In genomic region chr5:90194831-90195230, GRCm38 (mm10) we compare ENCODE assay signal across 9 mouse cellular contexts. TPM values are rescaled to one million over a fixed set of nuclear protein-coding genes. Genes with fewer than 3 reads are reported as not detected.
DNase-seq lines count a peak whose midpoint lies in the region; ATAC-seq lines count a peak whose summit lies in the region.
"Had no signal": no experiment of that assay in that cellular context is flagged by ENCODE, and none has a peak within 500 bp of the region (broad histone marks: within the 10 kb centered on the region; RNA-seq: fewer than 3 reads in every experiment).

No protein-coding gene starts in this region.

- peak; percentile 87 for ATAC-seq in forebrain, embryonic 14.5 days
- peak; percentile 68 for ATAC-seq in neural tube, embryonic 12.5 days (ENCODE audit: low FRiP score, low read depth)

- peak; percentile 16 for DNase-seq in ovary, postnatal 10 days (ENCODE audit: low spot score)
- DNase-seq in ovary, adult 18-20 months (ENCODE audit: low spot score): no peak
- peak; percentile 46 for DNase-seq in brain, embryonic 18.5 days (ENCODE audit: low read depth, low spot score)
- peak; percentile 90 for DNase-seq in forebrain, embryonic 14.5 days (ENCODE audit: low spot score)
- peak; percentile 55 for DNase-seq in induced T-regulatory cell, adult 2 months (ENCODE audit: low read depth)
- peak; percentile 55 for DNase-seq in limb, embryonic 10.5 days (ENCODE audit: low spot score)
- DNase-seq in spleen, adult 18-20 months: no peak

- 30% methylated on average over 6 of the region's 6 CpGs for WGBS in forebrain, embryonic 14.5 days
- WGBS in limb, embryonic 10.5 days: 35% methylated on average over 6 of the region's 6 CpGs
- 34% methylated on average over 6 of the region's 6 CpGs for WGBS in neural tube, embryonic 12.5 days

- no peaks in the 10 kb centered on the region for H3K9me3 ChIP-seq in forebrain, embryonic 14.5 days (replicated peaks; ENCODE audit: control insufficient read depth, low read length)
- no peaks in the 10 kb centered on the region for H3K9me3 ChIP-seq in limb, embryonic 10.5 days (replicated peaks)
- no peaks in the 10 kb centered on the region for H3K9me3 ChIP-seq in neural tube, embryonic 12.5 days

- H3K36me3 ChIP-seq in forebrain, embryonic 14.5 days (ENCODE audit: control insufficient read depth, insufficient read depth, low read length): no peaks in the 10 kb centered on the region
- no peaks in the 10 kb centered on the region for H3K36me3 ChIP-seq in limb, embryonic 10.5 days
- H3K36me3 ChIP-seq in neural tube, embryonic 12.5 days: no peaks in the 10 kb centered on the region

- no peak overlapping the region for H3K4me3 ChIP-seq in forebrain, embryonic 14.5 days (ENCODE audit: low read depth, low read length)
- H3K4me3 ChIP-seq in limb, embryonic 10.5 days: no peak overlapping the region
- no peak overlapping the region for H3K4me3 ChIP-seq in neural tube, embryonic 12.5 days
- H3K4me3 ChIP-seq: erythroblast, embryonic 14.5 days had no signal

- H3K27me3 ChIP-seq in forebrain, embryonic 14.5 days (replicated peaks; ENCODE audit: control insufficient read depth, insufficient read depth, low read length): no peaks in the 10 kb centered on the region
- H3K27me3 ChIP-seq in limb, embryonic 10.5 days (ENCODE audit: low read depth, poor library complexity, severe bottlenecking): no peaks in the 10 kb centered on the region
- H3K27me3 ChIP-seq in neural tube, embryonic 12.5 days (replicated peaks): no peaks in the 10 kb centered on the region

- H3K4me2 ChIP-seq in forebrain, embryonic 14.5 days (ENCODE audit: low read length): no peak overlapping the region
- H3K4me2 ChIP-seq in neural tube, embryonic 12.5 days (replicated peaks): no peak overlapping the region

- no peak overlapping the region for H3K9ac ChIP-seq in forebrain, embryonic 14.5 days (ENCODE audit: low read length)
- no peak overlapping the region for H3K9ac ChIP-seq in neural tube, embryonic 12.5 days

- H3K4me1 ChIP-seq in forebrain, embryonic 14.5 days (ENCODE audit: control insufficient read depth, insufficient read depth, low read length): no peaks in the 10 kb centered on the region
- no peaks in the 10 kb centered on the region for H3K4me1 ChIP-seq in limb, embryonic 10.5 days
- no peaks in the 10 kb centered on the region for H3K4me1 ChIP-seq in neural tube, embryonic 12.5 days

- H3K27ac ChIP-seq in forebrain, embryonic 14.5 days (ENCODE audit: low read depth, low read length): no peak overlapping the region
- no peak overlapping the region for H3K27ac ChIP-seq in limb, embryonic 10.5 days
- no peak overlapping the region for H3K27ac ChIP-seq in neural tube, embryonic 12.5 days

RNA-seq across cellular contexts. Expression of gene Cox18, which starts 29.0 kb away (rescaled TPM):
- 25.8 and 27.7 TPM in 2 replicates for polyA plus RNA-seq in forebrain, embryonic 14.5 days (2014; fragmentation: Nextera tagmentation; extraction: Ambion mirVana)
- 36.3 and 41.4 TPM in 2 replicates for polyA plus RNA-seq in limb, embryonic 10.5 days (2016; fragmentation: Nextera tagmentation; extraction: Ambion mirVana)
- polyA plus RNA-seq in neural tube, embryonic 12.5 days (2016; fragmentation: Nextera tagmentation; extraction: Ambion mirVana): 25.5 and 27.4 TPM in 2 replicates

Comparison
In these comparisons a context has a peak if more than half of its experiments do, and no peak if none do; other contexts are left out.
1. DNase-seq: peak in ovary, postnatal 10 days (single experiment), brain, embryonic 18.5 days (single experiment), forebrain, embryonic 14.5 days (single experiment), induced T-regulatory cell, adult 2 months (single experiment) and limb, embryonic 10.5 days (single experiment); none in ovary, adult 18-20 months (single experiment) and spleen, adult 18-20 months (0 of 2).